Mouse (Mus musculus) ES-E14 (cell line): ENCODE measurements at regions not wholly inside any gene's neighbourhood (a gene's known extent, or its start where the extent isn't known, plus 50 kb on each side); places are given as distances from the start of the nearest gene placed in this dataset.

ENCODE experiments used
- CHD2 ChIP-seq: IDR thresholded peaks from 2 replicates; pipeline ENCODE4 v1.6.1; 2014; ENCODE audit warnings: mild to moderate bottlenecking, low read depth, low read length, inconsistent platforms
- HCFC1 ChIP-seq: IDR thresholded peaks from 2 replicates; pipeline ENCODE4 v1.6.1; 2012; ENCODE audit warnings: low read length, inconsistent platforms, borderline replicate concordance; ENCODE audit not compliant: insufficient read depth
- MAFK ChIP-seq: IDR thresholded peaks from 2 replicates; pipeline ENCODE4 v1.6.1; 2014; ENCODE audit warnings: mild to moderate bottlenecking, low read depth, low read length, inconsistent platforms; ENCODE audit not compliant: insufficient read depth
- ZNF384 ChIP-seq: IDR thresholded peaks from 2 replicates; pipeline ENCODE4 v1.6.1; 2012; ENCODE audit warnings: low read depth, low read length, inconsistent platforms

DNA sequence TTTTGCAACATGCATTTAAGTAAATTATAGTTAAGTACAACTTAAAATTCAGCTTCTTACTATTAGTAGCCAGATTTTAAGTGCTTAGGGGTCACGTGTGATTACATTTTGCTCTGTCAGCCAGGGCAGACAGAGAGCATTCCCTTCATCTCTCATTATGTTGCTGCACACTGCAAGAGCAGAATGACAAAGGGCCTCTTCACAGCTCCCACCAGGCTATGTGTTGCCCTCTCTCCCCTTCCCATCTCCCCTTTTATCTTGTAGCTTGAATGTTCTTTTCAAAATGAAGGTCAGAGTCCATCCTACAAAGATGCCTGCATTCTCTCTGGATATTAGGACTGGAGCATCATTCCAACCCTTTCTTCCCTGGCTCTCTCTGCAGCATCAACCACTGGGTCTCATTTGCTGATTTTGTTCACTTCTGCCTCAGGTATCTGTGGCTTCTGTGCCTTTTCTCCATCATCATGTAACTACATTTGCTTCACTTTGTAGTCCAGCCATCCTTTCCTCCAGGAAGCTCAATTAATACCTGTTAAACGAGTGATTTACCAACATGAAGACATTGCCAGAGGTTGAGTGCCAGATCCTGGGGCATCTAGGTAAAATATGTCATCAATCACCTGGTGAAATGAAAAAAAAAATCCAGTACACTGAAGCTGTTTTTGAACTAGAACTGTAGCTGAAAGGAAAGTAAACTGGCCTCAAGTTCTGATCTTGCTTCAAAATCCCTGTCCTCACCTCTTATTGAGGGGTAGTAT lies 571.6 kb downstream of the Btbd3 start:
- TF ChIP-seq HCFC1 (no peak), MAFK (no peak), ZNF384 (no peak), CHD2 (no peak)
